Mouse (Mus musculus): ENCODE data around the gene Mdm2.
A peak's percentile ranks its signal among the peaks of the same experiment; 100 is the strongest.

- TF ChIP-seq CTCF (IDR thresholded peaks at IDR 0.05; ENCODE audit: control insufficient read depth, insufficient read depth, low read length) (peak; percentile 47), POLR2A (IDR thresholded peaks at IDR 0.05; ENCODE audit: borderline replicate concordance, control insufficient read depth, low read depth, low read length) (no peak)
Observed at GRCm38 (mm10) chr10:117688204-117689151, 22.1 kb downstream of the Mdm2 start.
